Mouse (Mus musculus): ENCODE results near the gene Nrbf2. TPM values are rescaled to one million over a fixed set of nuclear protein-coding genes. Genes with fewer than 3 reads are reported as not detected.

Gene Nrbf2
- polyA plus RNA-seq (2017; shearing (Covaris generic)): 10 to 100 TPM; 57.5 to 61.0 TPM

DNA sequence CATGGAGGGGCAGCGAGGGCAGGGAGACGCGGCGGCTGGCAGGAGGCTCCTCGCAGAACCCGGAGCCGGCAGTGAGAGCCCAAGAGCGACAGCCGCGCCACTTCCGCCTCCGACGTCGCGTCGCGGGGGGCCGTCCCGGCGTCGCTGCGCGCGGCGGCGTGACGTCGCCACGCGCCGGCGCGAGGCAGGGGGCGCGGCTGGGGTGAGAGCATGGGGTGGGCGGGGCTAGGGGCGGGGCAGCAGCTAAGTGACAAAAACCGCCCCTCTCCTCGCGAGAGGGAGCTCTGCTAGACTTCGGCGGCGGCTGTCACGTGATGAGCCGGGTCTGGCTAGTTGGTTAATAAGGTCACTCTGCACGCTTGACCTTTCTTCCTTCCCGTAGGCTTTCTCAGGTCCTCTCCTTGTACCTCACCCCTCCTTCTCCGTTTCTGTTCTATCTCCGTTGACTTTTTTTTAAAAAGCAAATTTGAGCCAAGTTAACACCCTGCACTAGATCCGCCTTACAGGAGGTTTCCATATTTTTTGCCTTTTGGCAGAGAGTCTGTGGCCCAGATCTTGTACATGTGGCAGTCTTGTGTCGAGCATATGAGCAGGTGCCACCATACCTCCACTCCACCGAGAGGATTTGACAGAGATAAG, at the start of gene Nrbf2:
Nrbf2 (minus strand) TSS at position 130 of the 639 bp plus-strand sequence.

Other genes starting within 250 kb of the Nrbf2 start
- 10 to 100 TPM; 60.4 to 63.1 TPM for gene Jmjd1c, start 189.2 kb downstream of the Nrbf2 start, polyA plus RNA-seq (2017; shearing (Covaris generic))
- 10 to 100 TPM; 26.9 to 36.1 TPM for gene Reep3, start 188.4 kb downstream of the Nrbf2 start, polyA plus RNA-seq (2017; shearing (Covaris generic))

All from activated CD4-positive, CD25-positive, alpha-beta regulatory T cell (primary cell).